Mouse (Mus musculus): ENCODE data around the gene Derl3. TPM values are rescaled to one million over a fixed set of nuclear protein-coding genes. Genes with fewer than 3 reads are reported as not detected.

The Derl3 gene
- total and polyA plus RNA-seq, 3 experiments, result 13.1 to 36.6 (median 36.2) TPM

- H3K9ac ChIP-seq (ENCODE audit: insufficient read depth, low read depth), result no peak overlapping the region
- H3K27ac ChIP-seq (ENCODE audit: insufficient read depth, low read depth), result no peak overlapping the region
- dilution Hi-C loops (cut with MboI; ENCODE audit: extremely low pct_ligation_motif_present, extremely low pct_unique_long_range_greater_than_20kb, low sequenced_read_pairs), result no loop called here
- in situ Hi-C loops (cut with MboI; ENCODE audit: low pct_ligation_motif_present, low pct_unique_long_range_greater_than_20kb, low sequenced_read_pairs), result loop anchor here (10.0 kb wide), 1 partner anchor 110 kb away; no protein-coding TSS in a partner anchor
- H3K4me3 ChIP-seq (replicated peaks in 1 of 3; ENCODE audit: low read depth in 2 of 3, low read length in 2 of 3, poor library complexity in 1 of 3), result no peak overlapping the region
- H3K4me1 ChIP-seq (ENCODE audit: control insufficient read depth in 1 of 2, insufficient read depth in 2 of 2), result peaks cover 8 to 18% of the 10 kb centered on the region in 2 experiments; a peak in 3 of 4 replicates
- no peak overlapping the region for H3K4me2 ChIP-seq (ENCODE audit: insufficient read depth, low read depth, poor library complexity, severe bottlenecking)
- TF ChIP-seq GABPA (IDR thresholded peaks at IDR 0.05; ENCODE audit: insufficient replicate concordance, low read depth, low read length), result no peak
- TF ChIP-seq KAT2A (IDR thresholded peaks at IDR 0.05; ENCODE audit: insufficient replicate concordance, low read length), result no peak
- TF ChIP-seq JUND (conservative IDR thresholded peaks at IDR 0.05; ENCODE audit: low read depth, low read length), result no peak
- no peak for TF ChIP-seq RCOR1 (conservative IDR thresholded peaks at IDR 0.05; ENCODE audit: low read depth, low read length)
- TF ChIP-seq MAFK (IDR thresholded peaks at IDR 0.05; ENCODE audit: insufficient replicate concordance, low read length), result no peak
- no peak for TF ChIP-seq CHD2 (IDR thresholded peaks at IDR 0.05; ENCODE audit: low read length)
- no peak for TF ChIP-seq ELF1 (IDR thresholded peaks at IDR 0.05; ENCODE audit: low read depth, low read length)
- peaks cover 15 to 42% of the 10 kb centered on the region in 2 experiments for H3K36me3 ChIP-seq (replicated peaks in 1 of 2; ENCODE audit: control insufficient read depth in 1 of 2, insufficient read depth in 1 of 2, low read length in 1 of 2)
- DNase-seq (ENCODE audit: extremely low read depth), result no peak
- peaks cover 4% of the 10 kb centered on the region for H3K9me3 ChIP-seq (replicated peaks; ENCODE audit: low read length)
- H3K79me2 ChIP-seq (replicated peaks; ENCODE audit: control insufficient read depth, extremely low read depth, insufficient read depth, poor library complexity, severe bottlenecking), result peaks cover 8% of the 10 kb centered on the region
- no peaks in the 10 kb centered on the region for H3K27me3 ChIP-seq (replicated peaks)
Observed at GRCm38 (mm10) chr10:75854791-75855190, 38.4 kb upstream of the Derl3 start.

GRCm38 (mm10) chr10:75855416-75855981 lies 37.7 kb upstream of the Derl3 start:
- DNase-seq (ENCODE audit: extremely low read depth), result no peak
- in situ Hi-C loops (cut with MboI; ENCODE audit: low pct_ligation_motif_present, low pct_unique_long_range_greater_than_20kb, low sequenced_read_pairs), result loop anchor here (10.0 kb wide), 1 partner anchor 111 kb away; no protein-coding TSS in a partner anchor
- H3K36me3 ChIP-seq (replicated peaks in 1 of 2; ENCODE audit: control insufficient read depth in 1 of 2, insufficient read depth in 1 of 2, low read length in 1 of 2), result peaks cover 15 to 42% of the 10 kb centered on the region in 2 experiments
- no peak overlapping the region for H3K27ac ChIP-seq (ENCODE audit: insufficient read depth, low read depth)
- H3K27me3 ChIP-seq (replicated peaks), result no peaks in the 10 kb centered on the region
- H3K4me3 ChIP-seq (replicated peaks in 1 of 3; ENCODE audit: low read depth in 2 of 3, low read length in 2 of 3, poor library complexity in 1 of 3), result no peak overlapping the region
- H3K9ac ChIP-seq (ENCODE audit: insufficient read depth, low read depth), result no peak overlapping the region
- peaks cover 8 to 21% of the 10 kb centered on the region in 2 experiments; a peak in 3 of 4 replicates for H3K4me1 ChIP-seq (ENCODE audit: control insufficient read depth in 1 of 2, insufficient read depth in 2 of 2)
- H3K9me3 ChIP-seq (replicated peaks; ENCODE audit: low read length), result peaks cover 4% of the 10 kb centered on the region
- peaks cover 8% of the 10 kb centered on the region for H3K79me2 ChIP-seq (replicated peaks; ENCODE audit: control insufficient read depth, extremely low read depth, insufficient read depth, poor library complexity, severe bottlenecking)
- H3K4me2 ChIP-seq (ENCODE audit: insufficient read depth, low read depth, poor library complexity, severe bottlenecking), result no peak overlapping the region
- TF ChIP-seq EP300 (IDR thresholded peaks at IDR 0.05; ENCODE audit: low read length) (no peak), E2F4 (IDR thresholded peaks at IDR 0.05; ENCODE audit: insufficient replicate concordance, low read depth, low read length) (no peak), RAD21 (IDR thresholded peaks at IDR 0.05; ENCODE audit: low read depth, low read length) (no peak), PAX5 (IDR thresholded peaks at IDR 0.05; ENCODE audit: low read length) (no peak), USF1 (IDR thresholded peaks at IDR 0.05; ENCODE audit: low read depth, low read length) (no peak), TBP (conservative IDR thresholded peaks at IDR 0.05; ENCODE audit: low read depth, low read length) (no peak), MYC (IDR thresholded peaks at IDR 0.05; ENCODE audit: low read depth, low read length) (no peak), ZMIZ1 (IDR thresholded peaks at IDR 0.05; ENCODE audit: low read depth, low read length) (no peak), POLR2A (IDR thresholded peaks at IDR 0.05; ENCODE audit: low read depth, low read length) (no peak; the same call in 1 of the 2 replicates), UBTF (IDR thresholded peaks at IDR 0.05; ENCODE audit: low read depth, low read length) (no peak), MEF2A (IDR thresholded peaks at IDR 0.05; ENCODE audit: borderline replicate concordance, low read depth, low read length) (no peak), ZNF384 (IDR thresholded peaks at IDR 0.05; ENCODE audit: low read depth, low read length) (no peak), SIN3A (IDR thresholded peaks at IDR 0.05; ENCODE audit: low read length) (no peak), CHD1 (IDR thresholded peaks at IDR 0.05; ENCODE audit: low read depth, low read length) (no peak)
- dilution Hi-C loops (cut with MboI; ENCODE audit: extremely low pct_ligation_motif_present, extremely low pct_unique_long_range_greater_than_20kb, low sequenced_read_pairs), result no loop called here

Measured in CH12.LX (cell line).